Mouse (Mus musculus): ENCODE results near the gene Arrdc5.

DNA sequence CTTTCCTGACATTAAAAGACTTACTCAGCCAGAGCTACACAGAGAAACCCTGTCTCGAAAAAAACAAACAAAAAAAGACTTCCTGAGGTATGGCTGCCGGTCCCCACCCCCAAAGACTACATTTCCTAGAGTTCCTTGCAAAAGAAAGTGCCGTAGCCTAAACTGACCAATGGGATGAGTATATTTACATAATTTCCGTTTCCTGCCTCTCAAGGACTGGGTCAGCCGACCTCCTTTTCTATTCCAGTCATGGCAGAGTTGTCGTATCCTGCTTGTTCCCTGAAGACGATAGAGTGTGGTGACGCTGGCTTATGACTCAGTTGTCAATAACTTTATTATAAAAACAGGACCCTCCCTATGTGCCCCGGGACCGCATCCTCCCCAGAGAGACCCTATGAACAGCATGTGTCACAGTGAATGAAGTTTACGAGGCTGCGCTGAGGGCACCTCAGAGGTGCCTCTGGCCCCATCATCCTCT, 30.9 kb downstream of the Arrdc5 start:
- TF ChIP-seq CTCF (conservative IDR thresholded peaks at IDR 0.05 in 1 of 2, IDR thresholded peaks at IDR 0.05 in 1 of 2; ENCODE audit: low read depth in 2 of 2, low read length in 2 of 2) (no peak), IRF4 (IDR thresholded peaks at IDR 0.05; ENCODE audit: low read depth, low read length) (0 out of 2 replicates have a peak, but pooled peaks have one; percentile 17), GABPA (IDR thresholded peaks at IDR 0.05; ENCODE audit: insufficient replicate concordance, low read depth, low read length) (no peak; the same call in 1 of the 2 replicates), UBTF (IDR thresholded peaks at IDR 0.05; ENCODE audit: low read depth, low read length) (no peak), ETS1 (conservative IDR thresholded peaks at IDR 0.05; ENCODE audit: low read depth, low read length) (peak; percentile 41), MAX (IDR thresholded peaks at IDR 0.05; ENCODE audit: low read length) (no peak), POLR2AphosphoS2 (IDR thresholded peaks at IDR 0.05; ENCODE audit: low read depth, low read length) (peak; percentile 96), POLR2A (IDR thresholded peaks at IDR 0.05; ENCODE audit: low read depth, low read length) (peak; percentile 70), SIN3A (IDR thresholded peaks at IDR 0.05; ENCODE audit: low read length) (no peak), TBP (conservative IDR thresholded peaks at IDR 0.05; ENCODE audit: low read depth, low read length) (no peak; the same call in 1 of the 2 replicates), EP300 (IDR thresholded peaks at IDR 0.05; ENCODE audit: low read length) (0 out of 2 replicates have a peak, but pooled peaks have one; percentile 35), SMC3 (IDR thresholded peaks at IDR 0.05; ENCODE audit: low read depth, low read length) (no peak)

Measured in CH12.LX (cell line).